Mouse (Mus musculus): ENCODE measurements at regions not wholly inside any gene's neighbourhood (a gene's known extent, or its start where the extent isn't known, plus 50 kb on each side); places are given as distances from the start of the nearest gene placed in this dataset.
A peak's percentile ranks its signal among the peaks of the same experiment; 100 is the strongest.

DNA sequence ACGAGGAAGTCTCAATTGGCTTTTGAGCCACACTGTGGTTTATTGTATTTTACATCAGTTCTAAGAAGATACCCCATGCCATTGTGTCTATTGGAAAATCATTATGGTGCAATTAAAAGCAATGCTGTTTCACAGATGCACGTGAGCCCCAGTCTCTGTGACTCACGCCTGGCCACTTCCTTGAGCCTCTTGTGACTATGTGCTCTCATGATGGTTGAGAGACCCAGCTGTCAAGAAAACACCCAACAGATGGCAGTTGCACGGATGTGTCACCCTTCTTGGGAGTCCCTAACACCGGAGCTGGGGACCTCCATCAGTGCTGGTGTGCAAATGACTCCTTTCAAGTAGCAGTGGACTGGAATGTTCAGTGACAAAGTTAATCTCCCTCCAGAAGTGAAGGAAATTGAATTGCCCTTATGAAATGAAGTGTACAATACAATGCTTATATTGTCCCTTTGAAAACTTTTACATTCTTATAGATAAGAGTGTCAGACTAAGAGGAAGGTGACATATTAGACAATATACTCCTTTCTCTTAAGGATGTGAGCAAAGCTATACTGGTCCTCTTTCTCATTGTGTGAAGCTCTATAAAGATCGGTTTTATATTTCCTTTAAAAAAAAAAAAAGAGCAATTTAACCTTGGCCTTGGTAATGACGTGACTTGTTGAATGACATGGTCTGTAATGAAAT is 348.5 kb upstream of the Adgrl2 start:
- H3K36me3 ChIP-seq (replicated peaks), result no peaks in the 10 kb centered on the region
- H3K4me1 ChIP-seq, result no peaks in the 10 kb centered on the region
- no peak overlapping the region for H3K27ac ChIP-seq
- no peaks in the 10 kb centered on the region for H3K27me3 ChIP-seq (replicated peaks)
- H3K9ac ChIP-seq, result no peak overlapping the region
- no peak for ATAC-seq (replicated peaks)
- no peak overlapping the region for H3K4me3 ChIP-seq
- 62% methylated on average over 7 of the region's 7 CpGs for WGBS
- no peaks in the 10 kb centered on the region for H3K9me3 ChIP-seq
- no peak overlapping the region for H3K4me2 ChIP-seq

DNA sequence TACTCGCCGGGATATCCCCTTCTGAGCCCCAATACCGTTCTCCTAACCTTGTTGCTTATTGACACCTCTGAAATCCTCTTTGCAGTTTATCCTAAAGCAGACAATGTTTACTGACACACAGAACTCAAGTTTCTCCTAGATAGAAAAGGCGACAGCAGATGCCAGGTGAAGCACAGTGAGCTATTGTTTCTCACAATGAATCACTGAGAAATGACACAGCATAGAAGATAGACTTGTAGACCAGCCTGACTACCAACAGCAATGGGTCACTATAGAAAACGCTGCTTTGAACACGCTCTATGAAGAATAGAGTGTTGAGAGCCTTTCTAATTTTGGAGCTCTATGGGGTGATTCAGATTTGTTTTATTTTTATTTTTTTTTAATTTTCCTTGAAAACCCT is 344.9 kb upstream of the Adgrl2 start:
- Histone ChIP-seq H3K9me3 (no peaks in the 10 kb centered on the region), H3K9ac (no peak overlapping the region), H3K36me3 (replicated peaks) (no peaks in the 10 kb centered on the region), H3K4me2 (no peak overlapping the region), H3K4me3 (no peak overlapping the region), H3K27ac (no peak overlapping the region), H3K4me1 (peaks cover 15% of the 10 kb centered on the region), H3K27me3 (replicated peaks) (no peaks in the 10 kb centered on the region; the same call in 1 of the 2 replicates)
- ATAC-seq (replicated peaks), result no peak
- WGBS, result 69% methylated on average over 6 of the region's 6 CpGs

DNA sequence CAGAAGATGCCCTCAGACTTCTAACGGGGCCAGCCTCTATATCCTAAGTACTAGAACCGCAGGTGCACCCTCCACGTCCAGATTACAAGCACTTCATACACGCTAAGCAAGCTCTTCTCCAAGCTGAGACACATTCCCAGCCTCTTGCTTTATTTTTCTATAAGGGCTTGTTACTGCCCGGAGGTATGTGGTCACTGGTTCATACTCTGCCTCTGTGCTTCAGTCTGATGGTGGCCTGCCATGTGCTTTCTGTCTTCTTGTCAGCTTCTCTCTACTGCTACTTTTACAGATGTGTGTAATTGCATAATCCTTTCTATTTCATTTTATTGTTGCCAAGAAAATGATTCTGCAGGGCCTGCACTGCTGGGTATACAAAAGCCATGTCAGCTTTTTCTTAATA is 343.3 kb upstream of the Adgrl2 start:
- no peaks in the 10 kb centered on the region; the same call in 1 of the 2 replicates for H3K27me3 ChIP-seq (replicated peaks)
- H3K9ac ChIP-seq, result no peak overlapping the region
- H3K4me2 ChIP-seq, result no peak overlapping the region
- H3K9me3 ChIP-seq, result no peaks in the 10 kb centered on the region
- ATAC-seq (replicated peaks), result no peak
- 65% methylated on average over 5 of the region's 5 CpGs for WGBS
- H3K4me1 ChIP-seq, result peaks cover 15% of the 10 kb centered on the region
- no peak overlapping the region for H3K27ac ChIP-seq
- no peak overlapping the region for H3K4me3 ChIP-seq
- no peaks in the 10 kb centered on the region for H3K36me3 ChIP-seq (replicated peaks)

DNA sequence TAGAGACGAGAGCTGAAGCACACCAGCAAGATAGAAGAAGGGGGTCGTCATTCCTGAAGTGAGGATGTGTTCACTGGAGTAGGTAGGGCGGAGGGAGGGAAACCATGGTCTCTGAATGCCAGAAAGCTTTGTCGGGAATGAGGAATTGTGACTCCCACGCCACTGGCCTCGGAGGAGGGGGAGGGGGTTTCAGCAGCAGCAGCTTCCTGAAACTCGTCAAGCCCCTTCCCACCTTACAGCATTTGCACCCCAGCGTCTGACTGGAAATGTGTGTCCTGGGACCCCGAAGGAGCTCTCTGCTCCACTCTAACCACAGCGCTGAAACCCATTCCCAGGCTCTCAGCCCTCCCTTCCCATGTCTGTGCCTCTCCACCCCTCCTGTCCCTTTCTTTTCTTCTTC is 342.8 kb upstream of the Adgrl2 start:
- H3K27me3 ChIP-seq (replicated peaks), result no peaks in the 10 kb centered on the region; the same call in 1 of the 2 replicates
- no peaks in the 10 kb centered on the region for H3K9me3 ChIP-seq
- 40% methylated on average over 10 of the region's 10 CpGs for WGBS
- H3K36me3 ChIP-seq (replicated peaks), result no peaks in the 10 kb centered on the region
- H3K4me3 ChIP-seq, result no peak overlapping the region
- no peak for ATAC-seq (replicated peaks)
- peaks cover 15% of the 10 kb centered on the region for H3K4me1 ChIP-seq
- H3K9ac ChIP-seq, result no peak overlapping the region
- no peak overlapping the region for H3K27ac ChIP-seq
- 0 out of 2 replicates have a peak overlapping the region, but pooled peaks have one; percentile 10 for H3K4me2 ChIP-seq

DNA sequence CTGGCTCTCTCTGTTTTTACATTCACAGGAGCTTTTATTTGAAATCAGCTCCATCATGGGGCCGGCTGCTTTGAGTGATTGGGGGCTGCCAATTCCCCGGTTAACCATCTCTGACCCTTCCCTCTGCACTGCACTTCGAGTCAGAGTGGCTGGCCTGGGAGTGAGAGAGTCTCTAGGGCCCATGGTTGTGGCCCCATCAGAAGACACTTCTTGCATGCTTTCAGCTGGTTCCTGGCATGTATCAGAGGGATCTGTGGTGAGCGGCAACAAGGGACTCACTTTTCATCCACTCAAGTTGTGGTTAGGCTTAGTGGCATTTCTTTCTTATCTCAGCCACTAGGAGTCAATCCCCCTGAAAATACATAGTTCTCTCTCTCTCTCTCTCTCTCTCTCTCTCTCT is 341.8 kb upstream of the Adgrl2 start:
- no peak for ATAC-seq (replicated peaks)
- Histone ChIP-seq H3K27ac (no peak overlapping the region), H3K4me1 (peaks cover 15% of the 10 kb centered on the region), H3K36me3 (replicated peaks) (no peaks in the 10 kb centered on the region), H3K4me2 (no peak overlapping the region), H3K9ac (no peak overlapping the region), H3K27me3 (replicated peaks) (no peaks in the 10 kb centered on the region; the same call in 1 of the 2 replicates), H3K9me3 (no peaks in the 10 kb centered on the region), H3K4me3 (no peak overlapping the region)
- WGBS, result 11% methylated on average over 4 of the region's 4 CpGs

DNA sequence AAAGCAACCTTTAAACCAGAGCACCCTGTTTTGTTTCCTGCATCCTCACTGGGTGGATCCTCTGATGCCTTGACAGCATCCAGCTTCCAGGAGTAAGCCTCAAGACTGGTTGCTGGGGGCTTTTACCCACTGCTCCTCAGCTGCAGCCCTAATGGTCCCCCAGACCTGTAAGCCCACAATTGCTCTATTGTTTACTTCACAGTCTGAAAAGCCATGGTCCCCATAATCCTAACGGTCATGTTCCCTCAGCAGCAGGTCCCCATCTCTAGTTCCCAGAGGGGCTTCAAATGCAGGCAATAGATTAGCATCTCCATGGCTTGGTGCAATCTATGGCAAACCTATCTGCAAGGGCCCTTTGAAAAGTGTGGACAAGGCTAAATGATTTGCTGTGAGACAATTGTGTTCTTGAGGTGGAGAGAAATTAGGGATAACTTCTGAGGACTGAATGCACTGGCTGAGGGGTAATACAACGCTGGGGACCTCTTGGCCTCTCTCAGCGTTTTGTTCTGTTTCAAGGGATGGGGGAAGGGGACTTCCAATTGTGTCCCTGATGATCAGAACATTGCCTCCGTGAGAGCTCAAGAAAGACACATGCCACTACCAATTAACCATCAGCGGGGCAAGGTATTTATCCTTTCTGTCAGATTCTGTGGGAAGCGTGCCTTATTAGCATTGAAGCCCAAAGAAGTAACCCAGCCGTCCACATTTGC is 341.1 kb upstream of the Adgrl2 start:
- no peak overlapping the region for H3K9ac ChIP-seq
- no peaks in the 10 kb centered on the region for H3K36me3 ChIP-seq (replicated peaks)
- ATAC-seq (replicated peaks), result no peak
- H3K27me3 ChIP-seq (replicated peaks), result no peaks in the 10 kb centered on the region; the same call in 1 of the 2 replicates
- H3K4me3 ChIP-seq, result no peak overlapping the region
- H3K4me1 ChIP-seq, result peaks cover 15% of the 10 kb centered on the region
- H3K9me3 ChIP-seq, result no peaks in the 10 kb centered on the region
- H3K4me2 ChIP-seq, result no peak overlapping the region
- 8% methylated on average over 7 of the region's 7 CpGs for WGBS
- no peak overlapping the region for H3K27ac ChIP-seq

DNA sequence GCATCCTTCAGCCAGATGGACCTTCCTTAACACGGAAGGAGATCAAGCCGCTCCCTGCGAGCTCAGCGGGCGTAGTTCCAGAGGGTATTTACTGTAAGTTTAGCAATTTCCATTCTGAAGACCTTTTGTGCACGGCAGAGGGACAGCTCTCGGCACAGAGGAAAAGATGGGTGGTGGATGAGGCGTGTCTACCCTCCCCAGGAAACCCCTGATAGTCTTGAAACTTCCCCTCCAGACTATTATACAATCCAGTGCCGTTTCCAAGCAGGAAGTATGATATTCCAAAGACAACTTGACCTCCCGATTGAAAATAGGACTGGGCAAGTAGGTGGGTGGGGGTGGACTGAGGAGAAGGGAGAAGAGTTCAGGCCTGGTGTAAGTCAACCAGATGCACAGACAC is 340.4 kb upstream of the Adgrl2 start:
- Histone ChIP-seq H3K9ac (no peak overlapping the region), H3K4me1 (peaks cover 15% of the 10 kb centered on the region), H3K4me2 (no peak overlapping the region), H3K36me3 (replicated peaks) (no peaks in the 10 kb centered on the region), H3K27me3 (replicated peaks) (no peaks in the 10 kb centered on the region; the same call in 1 of the 2 replicates), H3K9me3 (no peaks in the 10 kb centered on the region), H3K27ac (no peak overlapping the region), H3K4me3 (no peak overlapping the region)
- 51% methylated on average over 10 of the region's 10 CpGs for WGBS
- ATAC-seq (replicated peaks), result no peak

DNA sequence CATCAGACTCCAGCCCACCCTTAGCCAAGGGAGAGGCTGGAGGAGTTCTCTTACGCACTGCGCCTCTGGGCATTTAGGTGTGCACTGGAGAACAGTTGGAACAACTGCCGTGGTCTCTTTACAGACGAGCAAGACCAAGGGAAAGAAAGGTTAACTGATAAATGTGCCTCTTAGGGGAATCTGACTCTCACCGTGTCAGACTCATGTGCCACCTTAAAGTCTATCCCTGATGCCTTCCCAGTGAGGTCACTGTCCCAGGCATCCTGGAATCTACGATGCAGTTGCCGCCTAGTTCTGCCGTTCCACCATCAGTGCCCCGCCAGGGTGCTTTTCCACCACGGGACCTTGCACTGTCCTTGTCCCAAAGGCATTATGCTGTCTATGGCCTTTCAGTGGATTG is 339.7 kb upstream of the Adgrl2 start:
- H3K4me2 ChIP-seq, result no peak overlapping the region
- H3K4me3 ChIP-seq, result no peak overlapping the region
- no peaks in the 10 kb centered on the region for H3K9me3 ChIP-seq
- H3K4me1 ChIP-seq, result peaks cover 15% of the 10 kb centered on the region
- no peaks in the 10 kb centered on the region; the same call in 1 of the 2 replicates for H3K27me3 ChIP-seq (replicated peaks)
- no peak for ATAC-seq (replicated peaks)
- H3K9ac ChIP-seq, result no peak overlapping the region
- 67% methylated on average over 10 of the region's 10 CpGs for WGBS
- H3K36me3 ChIP-seq (replicated peaks), result no peaks in the 10 kb centered on the region
- H3K27ac ChIP-seq, result no peak overlapping the region

DNA sequence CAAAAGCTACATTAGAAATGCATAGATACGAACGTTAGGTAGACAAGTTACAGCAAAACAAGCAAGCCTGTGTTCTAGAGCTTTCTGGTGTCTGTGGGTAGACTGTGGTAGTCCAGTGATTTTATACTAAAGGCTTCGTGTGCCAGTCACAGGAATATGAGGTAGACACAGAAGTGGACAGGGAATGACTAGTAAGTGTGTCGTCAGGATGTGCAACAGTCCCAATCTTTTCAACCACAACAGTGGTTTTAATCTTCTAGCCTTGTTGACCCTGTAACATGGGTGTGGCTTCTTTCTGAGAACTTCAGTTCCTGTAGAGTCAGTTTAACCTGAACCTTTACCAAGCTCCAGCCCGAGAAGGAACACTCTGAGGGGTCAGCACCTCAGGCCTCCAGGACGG is 339.3 kb upstream of the Adgrl2 start:
- WGBS, result 89% methylated on average over 6 of the region's 6 CpGs
- no peak overlapping the region for H3K27ac ChIP-seq
- H3K9ac ChIP-seq, result no peak overlapping the region

DNA sequence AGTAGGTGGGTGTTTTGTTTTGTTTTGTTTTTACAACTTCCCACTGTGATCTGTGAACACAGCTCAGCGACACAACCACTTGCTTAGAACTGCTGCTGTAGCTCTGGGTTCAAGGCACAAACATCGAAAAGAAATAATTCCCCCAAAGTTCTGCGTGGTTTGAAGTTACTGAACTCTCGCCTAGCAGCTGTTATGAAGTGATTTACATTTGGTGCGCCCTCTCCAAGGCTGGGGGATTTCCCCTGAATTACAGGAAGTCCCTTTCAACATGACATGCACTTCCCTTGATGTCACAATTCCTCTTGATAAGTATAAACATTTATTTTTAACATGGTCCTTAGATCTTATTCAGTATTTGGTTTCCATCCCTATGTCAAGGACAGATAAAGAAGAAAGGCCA is 336.3 kb upstream of the Adgrl2 start:
- Histone ChIP-seq H3K4me3 (no peak overlapping the region), H3K9me3 (no peaks in the 10 kb centered on the region), H3K4me2 (no peak overlapping the region), H3K27me3 (replicated peaks) (no peaks in the 10 kb centered on the region), H3K9ac (no peak overlapping the region), H3K27ac (no peak overlapping the region), H3K36me3 (replicated peaks) (no peaks in the 10 kb centered on the region), H3K4me1 (peaks cover 6% of the 10 kb centered on the region)
- WGBS, result 79% methylated on average over 5 of the region's 5 CpGs
- ATAC-seq (replicated peaks), result no peak

More for the DNA sequence above, 339.3 kb upstream of the Adgrl2 start:
- H3K36me3 ChIP-seq (replicated peaks), result no peaks in the 10 kb centered on the region
- peaks cover 15% of the 10 kb centered on the region for H3K4me1 ChIP-seq
- no peak for ATAC-seq (replicated peaks)
- H3K4me2 ChIP-seq, result no peak overlapping the region
- H3K4me3 ChIP-seq, result no peak overlapping the region
- no peaks in the 10 kb centered on the region; the same call in 1 of the 2 replicates for H3K27me3 ChIP-seq (replicated peaks)
- H3K9me3 ChIP-seq, result no peaks in the 10 kb centered on the region

DNA sequence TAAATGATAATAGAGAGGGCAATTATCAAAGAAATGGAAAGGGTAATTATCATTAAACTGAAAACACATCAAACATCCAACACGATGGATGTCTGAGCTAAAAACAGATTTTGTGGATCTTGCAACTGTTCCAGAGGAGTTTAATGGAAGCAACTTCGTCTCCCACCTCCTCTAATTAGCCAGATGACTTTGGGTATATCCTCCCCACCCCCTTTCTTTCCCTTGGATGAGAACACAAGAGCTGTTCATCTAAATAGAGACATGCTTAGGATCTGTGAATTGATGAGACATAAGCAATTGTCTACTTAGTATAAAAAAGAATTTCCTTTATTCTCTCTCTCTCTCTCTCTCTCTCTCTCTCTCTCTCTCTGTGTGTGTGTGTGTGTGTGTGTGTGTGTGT is 333.7 kb upstream of the Adgrl2 start:
- WGBS, result 62% methylated on average over 2 of the region's 2 CpGs
- H3K9me3 ChIP-seq, result no peaks in the 10 kb centered on the region
- H3K9ac ChIP-seq, result no peak overlapping the region
- no peak overlapping the region for H3K27ac ChIP-seq
- no peak overlapping the region for H3K4me3 ChIP-seq
- H3K4me2 ChIP-seq, result no peak overlapping the region
- no peaks in the 10 kb centered on the region for H3K4me1 ChIP-seq
- ATAC-seq (replicated peaks), result no peak
- H3K36me3 ChIP-seq (replicated peaks), result no peaks in the 10 kb centered on the region
- H3K27me3 ChIP-seq (replicated peaks), result no peaks in the 10 kb centered on the region

DNA sequence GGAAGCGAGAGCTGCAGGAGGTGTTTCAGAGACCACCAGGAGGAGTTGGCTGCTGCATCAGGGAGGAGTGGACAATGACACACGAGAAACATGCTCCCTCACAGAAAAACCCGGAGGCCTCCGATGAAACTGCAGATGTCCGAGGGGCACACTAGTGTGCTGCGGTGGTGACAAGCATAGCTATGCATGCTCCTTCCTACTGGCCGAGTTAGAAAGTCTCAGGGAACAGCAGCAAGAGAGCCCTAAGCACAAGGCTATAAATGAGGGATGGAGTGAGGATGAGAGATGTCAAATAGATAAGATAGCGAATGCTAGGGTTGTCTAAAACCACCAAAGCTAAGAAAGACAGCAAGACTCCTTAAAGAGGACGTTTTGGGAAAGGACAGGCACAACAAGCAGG is 328.4 kb upstream of the Adgrl2 start:
- H3K9me3 ChIP-seq, result no peaks in the 10 kb centered on the region
- H3K4me2 ChIP-seq, result no peak overlapping the region
- H3K4me3 ChIP-seq, result no peak overlapping the region
- 70% methylated on average over 9 of the region's 9 CpGs for WGBS
- H3K9ac ChIP-seq, result no peak overlapping the region
- no peak overlapping the region for H3K27ac ChIP-seq
- no peaks in the 10 kb centered on the region for H3K4me1 ChIP-seq
- no peaks in the 10 kb centered on the region for H3K27me3 ChIP-seq (replicated peaks)
- H3K36me3 ChIP-seq (replicated peaks), result no peaks in the 10 kb centered on the region
- ATAC-seq (replicated peaks), result no peak

DNA sequence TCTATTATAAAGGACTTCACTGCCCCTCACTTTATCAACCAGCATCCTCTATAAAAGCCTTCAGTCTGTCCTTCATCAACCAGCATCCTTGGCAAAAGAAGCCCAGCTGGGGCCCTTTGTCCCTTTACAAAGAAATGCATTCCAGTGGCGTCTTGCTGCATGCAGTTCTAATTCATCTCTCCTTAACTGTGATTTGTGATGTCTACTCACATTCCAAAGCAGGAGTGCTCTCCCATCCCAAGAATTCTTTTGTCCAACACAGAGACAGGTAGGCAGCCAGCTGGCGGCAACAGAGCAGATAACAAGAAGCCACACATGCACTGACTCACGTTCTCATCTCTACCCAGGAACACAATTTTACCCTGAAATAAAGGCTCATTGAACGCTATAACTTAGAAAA is 323.9 kb upstream of the Adgrl2 start:
- no peaks in the 10 kb centered on the region for H3K4me1 ChIP-seq
- H3K9me3 ChIP-seq, result no peaks in the 10 kb centered on the region
- no peak overlapping the region for H3K4me3 ChIP-seq
- no peaks in the 10 kb centered on the region for H3K27me3 ChIP-seq (replicated peaks)
- H3K36me3 ChIP-seq (replicated peaks), result no peaks in the 10 kb centered on the region
- no peak overlapping the region for H3K27ac ChIP-seq
- H3K9ac ChIP-seq, result no peak overlapping the region
- H3K4me2 ChIP-seq, result no peak overlapping the region
- 46% methylated on average over 4 of the region's 4 CpGs for WGBS
- no peak for ATAC-seq (replicated peaks)

Measured in midbrain, embryonic 15.5 days (tissue).